Mouse (Mus musculus): ENCODE measurements at regions not wholly inside any gene's neighbourhood (a gene's known extent, or its start where the extent isn't known, plus 50 kb on each side); places are given as distances from the start of the nearest gene placed in this dataset.

GRCm38 (mm10) chr3:147825337-147825736 lies 973.2 kb downstream of the Ttll7 start:
- no peak for TF ChIP-seq CTCF (IDR thresholded peaks at IDR 0.05; ENCODE audit: borderline replicate concordance, insufficient read depth, low read depth, low read length)
- TF ChIP-seq POLR2A (IDR thresholded peaks at IDR 0.05; ENCODE audit: borderline replicate concordance, insufficient read depth, low read length) = no peak

Data from cerebellum, adult 2 months (tissue).